Mouse (Mus musculus) liver, adult 2 months (tissue): ENCODE data around the gene Fancg. TPM values are rescaled to one million over a fixed set of nuclear protein-coding genes. Genes with fewer than 3 reads are reported as not detected.

ENCODE experiments used
- DNase-seq: peaks from one replicate; pipeline ENCODE4 v3.0.0-alpha.2; 2011; ENCODE audit warnings: low read depth, low spot score; ENCODE audit errors: extremely low read depth
- H3K27ac ChIP-seq: fragments of 200-500 bp; replicated peaks from 2 replicates; pipeline ENCODE4 v1.5.1; 2012; ENCODE audit warnings: low read depth, mild to moderate bottlenecking, control low read depth, inconsistent platforms, low read length; ENCODE audit not compliant: insufficient read depth
- H3K27me3 ChIP-seq: fragments of 200-500 bp; 2 replicates; pipeline ENCODE4 v1.6.1; 2012; ENCODE audit warnings: mild to moderate bottlenecking, moderate library complexity, low read length, inconsistent platforms; ENCODE audit not compliant: control insufficient read depth, insufficient read depth
- H3K36me3 ChIP-seq: fragments of 200-500 bp; 2 replicates; pipeline ENCODE4 v1.6.1; 2012; ENCODE audit warnings: low read length, inconsistent platforms; ENCODE audit not compliant: control insufficient read depth, insufficient read depth
- H3K4me1 ChIP-seq: fragments of 200-500 bp; 2 replicates; pipeline ENCODE4 v1.6.1; 2011; ENCODE audit warnings: low read length; ENCODE audit not compliant: control insufficient read depth, insufficient read depth
- H3K4me3 ChIP-seq: fragments of 200-500 bp; 2 replicates; pipeline ENCODE4 v1.5.1; 2011; ENCODE audit warnings: low read depth, mild to moderate bottlenecking, control low read depth, low read length, moderate library complexity; ENCODE audit not compliant: insufficient read depth
- H3K79me2 ChIP-seq: fragments of 200-500 bp; 2 replicates; pipeline ENCODE4 v1.6.1; 2012; ENCODE audit warnings: inconsistent platforms, mild to moderate bottlenecking, low read length, moderate library complexity; ENCODE audit not compliant: control insufficient read depth, insufficient read depth
- H3K9ac ChIP-seq: fragments of 200-500 bp; 2 replicates; pipeline ENCODE4 v1.6.1; 2012; ENCODE audit warnings: low read depth, mild to moderate bottlenecking, control low read depth, inconsistent platforms, low read length
- CTCF ChIP-seq: fragments of 200-500 bp; IDR thresholded peaks from 2 replicates; pipeline ENCODE4 v1.5.1; 2011; ENCODE audit warnings: low read depth, low read length, control low read depth
- POLR2A ChIP-seq: fragments of 200-500 bp; IDR thresholded peaks from 2 replicates; pipeline ENCODE4 v1.6.1; 2011; ENCODE audit warnings: low read length, control low read depth; ENCODE audit not compliant: insufficient read depth; ENCODE audit errors: extremely low read depth
- WGBS: fragments of 180-500 bp; shearing (Covaris S2); methylation state at CpG from one replicate; pipeline ENCODE4 v1.1.7; 2018; 5-methylcytosine and 5-hydroxymethylcytosine counted together
- polyA plus RNA-seq: library from polyadenylated mRNA; depleted of rRNA; stranded (reverse); fragments of >200 nt; gene quantifications from 2 replicates; pipeline ENCODE4 v1.2.3, GENCODE M21; 2012
- total RNA-seq: library from RNA; depleted of rRNA; stranded (reverse); fragments of >200 nt; gene quantifications from 2 replicates; pipeline ENCODE4 v1.2.3, GENCODE M21; 2014

Gene Fancg
- total and polyA plus RNA-seq, 2 experiments, result 1.2 to 2.9 TPM

GRCm38 (mm10) chr4:42961592-42961991 lies 48.7 kb downstream of the Fancg start:
- TF ChIP-seq POLR2A (no peak), CTCF (peak; percentile 83)
- H3K4me3 ChIP-seq, result no peak overlapping the region
- no peaks in the 10 kb centered on the region for H3K79me2 ChIP-seq
- WGBS, result 19% methylated on average over 4 of the region's 4 CpGs
- H3K36me3 ChIP-seq, result peaks cover 2% of the 10 kb centered on the region; the same call in 1 of the 2 replicates
- no peaks in the 10 kb centered on the region for H3K27me3 ChIP-seq
- no peak overlapping the region for H3K27ac ChIP-seq
- H3K9ac ChIP-seq, result no peak overlapping the region
- H3K4me1 ChIP-seq, result peaks cover 3% of the 10 kb centered on the region; the same call in 1 of the 2 replicates
- DNase-seq, result peak; percentile 31

GRCm38 (mm10) chr4:42959382-42959781 lies 50.9 kb downstream of the Fancg start:
- Histone ChIP-seq H3K27me3 (no peaks in the 10 kb centered on the region), H3K36me3 (peaks cover 2% of the 10 kb centered on the region; the same call in 1 of the 2 replicates), H3K79me2 (no peaks in the 10 kb centered on the region), H3K4me1 (no peaks in the 10 kb centered on the region), H3K9ac (no peak overlapping the region), H3K27ac (no peak overlapping the region), H3K4me3 (no peak overlapping the region)
- no peak for TF ChIP-seq POLR2A
- TF ChIP-seq CTCF, result no peak
- DNase-seq, result no peak
- 58% methylated on average over 4 of the region's 4 CpGs for WGBS

GRCm38 (mm10) chr4:42958942-42959341 lies 51.4 kb downstream of the Fancg start:
- Histone ChIP-seq H3K4me1 (no peaks in the 10 kb centered on the region), H3K36me3 (peaks cover 2% of the 10 kb centered on the region; the same call in 1 of the 2 replicates), H3K27me3 (no peaks in the 10 kb centered on the region), H3K79me2 (no peaks in the 10 kb centered on the region), H3K27ac (no peak overlapping the region), H3K4me3 (no peak overlapping the region), H3K9ac (no peak overlapping the region)
- WGBS, result 85% methylated on average over 8 of the region's 8 CpGs
- no peak for TF ChIP-seq POLR2A
- no peak for TF ChIP-seq CTCF
- DNase-seq, result no peak

- H3K36me3 ChIP-seq, result peaks cover 2% of the 10 kb centered on the region; the same call in 1 of the 2 replicates
- TF ChIP-seq CTCF, result no peak
- no peak for TF ChIP-seq POLR2A
- H3K27me3 ChIP-seq, result no peaks in the 10 kb centered on the region
- DNase-seq, result no peak
- no peaks in the 10 kb centered on the region for H3K4me1 ChIP-seq
- H3K4me3 ChIP-seq, result no peak overlapping the region
- no peaks in the 10 kb centered on the region for H3K79me2 ChIP-seq
- no peak overlapping the region for H3K9ac ChIP-seq
- no peak overlapping the region for H3K27ac ChIP-seq
- WGBS, result 92% methylated on average over 8 of the region's 8 CpGs
Measured at GRCm38 (mm10) chr4:42957979-42958378, 52.3 kb downstream of the Fancg start.

- no peaks in the 10 kb centered on the region for H3K4me1 ChIP-seq
- no peaks in the 10 kb centered on the region for H3K79me2 ChIP-seq
- H3K36me3 ChIP-seq, result peaks cover 2% of the 10 kb centered on the region; the same call in 1 of the 2 replicates
- WGBS, result 86% methylated on average over 11 of the region's 11 CpGs
- no peak overlapping the region for H3K9ac ChIP-seq
- TF ChIP-seq POLR2A (no peak), CTCF (no peak)
- no peaks in the 10 kb centered on the region for H3K27me3 ChIP-seq
- DNase-seq, result no peak
- H3K4me3 ChIP-seq, result no peak overlapping the region
- no peak overlapping the region for H3K27ac ChIP-seq
Measured at GRCm38 (mm10) chr4:42957306-42957705, 53.0 kb downstream of the Fancg start.

- Histone ChIP-seq H3K4me1 (no peaks in the 10 kb centered on the region), H3K27me3 (no peaks in the 10 kb centered on the region), H3K79me2 (no peaks in the 10 kb centered on the region), H3K27ac (no peak overlapping the region), H3K9ac (no peak overlapping the region), H3K36me3 (peaks cover 2% of the 10 kb centered on the region; the same call in 1 of the 2 replicates), H3K4me3 (no peak overlapping the region)
- TF ChIP-seq CTCF, result no peak
- no peak for TF ChIP-seq POLR2A
- 94% methylated on average over 17 of the region's 17 CpGs for WGBS
- no peak for DNase-seq
Measured at GRCm38 (mm10) chr4:42956581-42956980, 53.7 kb downstream of the Fancg start.
